Mouse (Mus musculus) c-Kit-positive CD71-negative TER-119-negative erythroid progenitor cells, embryonic 14.5 days (primary cell): ENCODE data around the gene Lcn5.

ENCODE experiments used
- DNase-seq: peaks from one replicate; pipeline ENCODE4 v3.0.0-alpha.2; 2013; ENCODE audit warnings: low read depth

Gene Lcn5

DNA sequence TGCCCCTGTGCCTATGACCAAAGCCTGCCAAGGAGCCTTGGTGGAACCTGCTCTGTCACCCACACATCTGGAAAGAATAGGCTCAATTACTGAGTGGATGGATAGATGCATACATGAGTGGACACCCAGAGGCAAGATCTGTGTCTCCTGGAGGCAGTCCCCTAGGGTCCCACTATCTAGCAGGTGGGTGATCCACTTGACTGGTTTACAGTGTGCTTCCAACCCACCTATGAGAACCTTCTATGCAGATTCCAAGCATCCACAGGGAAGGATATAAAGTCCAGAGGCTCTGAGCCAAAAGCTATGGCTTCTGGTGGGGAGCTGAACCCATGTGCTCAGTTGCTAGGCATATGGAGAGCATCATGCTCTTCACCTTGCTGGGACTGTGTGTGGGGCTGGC, at the start of gene Lcn5:
TSS of gene Lcn5 (plus strand) at position 301 of the 400 bp plus-strand sequence.
- no peak for DNase-seq

DNA sequence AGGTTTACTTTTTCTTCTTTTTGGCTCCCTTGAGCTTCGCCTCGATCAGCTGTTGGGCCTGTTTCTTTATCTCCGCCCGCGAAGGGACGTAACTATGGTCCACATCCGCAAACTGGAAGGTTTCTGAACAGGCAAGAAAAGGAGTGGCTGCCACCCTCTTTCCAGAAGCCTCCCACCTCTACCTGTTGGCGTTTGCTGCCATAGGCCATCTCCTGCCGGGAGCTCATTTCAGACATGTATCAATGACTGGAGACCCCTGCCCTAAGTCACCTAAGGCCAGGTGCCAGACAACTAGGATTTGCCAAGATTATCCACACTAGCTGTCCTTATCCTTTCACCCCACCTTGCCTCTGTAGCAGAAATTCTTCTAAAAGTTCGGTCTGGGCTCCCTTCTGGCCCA, 49.1 kb upstream of the Lcn5 start:
- DNase-seq, result no peak

- no peak for DNase-seq
These were observed 41.4 kb upstream of the Lcn5 start for GRCm38 (mm10) chr2:25616398-25616797.

- DNase-seq, result no peak
These were observed 40.2 kb upstream of the Lcn5 start, which contains the start of gene Ccdc183 for GRCm38 (mm10) chr2:25617578-25617977. TSS of gene Ccdc183 (minus strand) at chr2:25617678.

- no peak for DNase-seq
These were observed 37.4 kb upstream of the Lcn5 start for GRCm38 (mm10) chr2:25620386-25620785.

GRCm38 (mm10) chr2:25620852-25621228, 36.9 kb upstream of the Lcn5 start:
- no peak for DNase-seq

- peak; percentile 59 for DNase-seq
These were observed 36.2 kb upstream of the Lcn5 start, which contains the start of gene Tmem141 for GRCm38 (mm10) chr2:25621229-25622200. TSS of gene Tmem141 (minus strand) at chr2:25622005.

- DNase-seq, result no peak
These were observed 31.8 kb upstream of the Lcn5 start for GRCm38 (mm10) chr2:25625986-25626385.

DNA sequence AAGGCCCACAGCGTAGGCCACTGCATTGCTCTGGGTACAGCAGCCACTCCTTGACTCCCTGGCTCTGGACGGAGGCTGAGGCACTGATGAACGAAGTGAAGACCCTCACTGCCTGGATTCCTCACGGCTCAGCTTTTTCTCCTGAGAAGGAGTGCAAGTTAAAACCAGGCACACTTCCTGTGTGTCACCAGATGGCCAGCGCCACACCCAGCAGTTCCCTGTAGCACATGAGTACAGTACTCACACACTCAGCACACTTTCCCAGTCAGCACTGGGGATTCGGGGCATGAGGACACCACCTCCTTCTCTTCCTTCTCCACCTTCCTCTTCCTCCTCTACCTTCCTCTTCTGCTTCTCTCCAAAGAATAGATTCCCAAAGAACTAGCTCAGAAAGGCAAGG, 29.9 kb upstream of the Lcn5 start, which contains the start of gene Fcna:
TSS of gene Fcna (minus strand) at position 220 of the 400 bp plus-strand sequence.
- no peak for DNase-seq

- DNase-seq, result no peak
These were observed 29.0 kb upstream of the Lcn5 start for GRCm38 (mm10) chr2:25628738-25629137.

DNA sequence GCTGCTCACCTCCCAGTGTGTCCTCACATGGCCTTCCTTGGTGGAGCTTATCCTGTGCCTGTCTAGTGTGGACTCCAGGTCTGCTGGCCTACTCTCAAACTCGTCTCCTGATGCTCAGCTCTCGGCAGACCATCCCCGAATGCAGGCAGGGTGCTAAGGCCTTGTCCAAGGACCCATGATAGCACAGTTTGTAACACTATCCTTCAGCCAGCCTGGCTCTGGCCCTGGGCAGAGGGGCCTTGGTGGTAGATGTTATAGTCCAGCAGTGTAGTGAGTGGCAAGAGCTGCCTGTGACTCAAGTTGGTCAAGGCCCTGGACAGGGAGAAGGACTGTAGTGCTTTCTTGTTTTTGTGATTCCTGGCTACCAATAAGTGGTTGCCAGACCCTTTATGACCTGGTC, 24.1 kb upstream of the Lcn5 start:
- no peak for DNase-seq

DNA sequence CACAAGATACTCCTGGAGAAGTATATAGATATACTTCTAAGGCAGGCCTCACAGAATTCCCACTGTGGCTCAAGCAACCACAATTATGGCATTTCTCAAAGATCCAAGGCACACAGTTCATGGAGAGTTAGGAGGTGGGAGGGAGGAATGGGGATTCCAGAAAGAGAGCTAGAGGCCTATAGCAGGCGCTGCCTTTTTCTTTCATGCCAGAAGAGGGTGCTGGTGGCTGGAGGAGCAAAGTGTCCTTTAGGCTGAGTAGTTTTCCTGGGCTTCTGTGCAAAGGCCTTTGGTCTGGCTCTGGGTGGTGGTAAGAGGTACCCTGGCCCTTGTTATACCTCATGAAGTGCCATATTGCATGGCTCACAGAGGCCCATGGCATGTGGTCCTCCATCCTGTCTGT, 23.7 kb upstream of the Lcn5 start:
- no peak for DNase-seq

DNA sequence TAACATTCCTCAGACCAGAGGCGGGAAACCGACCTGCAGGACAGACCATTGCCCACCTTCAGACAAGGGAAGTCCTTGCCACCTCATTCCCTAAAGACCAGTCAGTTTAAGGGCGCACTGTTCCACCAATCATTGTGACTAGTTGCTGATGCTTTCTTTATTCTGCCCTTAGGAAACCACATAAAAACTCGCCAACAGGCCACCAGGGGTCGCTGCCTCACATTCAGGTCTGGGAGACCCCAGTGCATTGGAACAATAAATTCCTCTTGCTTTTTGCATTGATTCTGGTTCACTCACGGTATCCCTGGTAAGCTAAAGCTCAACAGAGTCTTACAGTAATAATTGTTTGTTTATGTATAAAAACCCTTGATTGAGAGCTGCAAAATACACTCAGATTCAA, 17.9 kb upstream of the Lcn5 start:
- peak; percentile 43 for DNase-seq

DNA sequence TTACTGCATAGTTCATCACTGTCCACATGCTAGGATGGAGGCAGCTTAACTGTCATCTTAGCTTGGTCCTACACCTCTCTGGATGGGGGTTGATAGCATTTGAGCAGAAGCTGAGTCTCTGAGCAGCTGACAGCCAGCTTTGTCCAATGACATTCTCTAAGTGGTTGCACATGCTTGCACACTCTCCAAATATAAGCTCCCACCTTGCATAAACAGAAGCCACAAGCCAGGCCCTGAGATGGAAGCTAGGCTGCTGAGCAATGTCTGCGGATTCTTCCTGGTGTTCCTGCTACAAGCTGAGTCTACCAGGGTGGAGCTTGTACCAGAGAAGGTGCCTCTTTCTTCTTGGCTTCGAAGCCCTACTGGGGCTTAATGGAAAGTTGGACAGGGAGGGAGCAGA, 4.8 kb upstream of the Lcn5 start, which contains the start of gene Lcn8:
TSS of gene Lcn8 (plus strand) at position 219 of the 400 bp plus-strand sequence.
- DNase-seq, result no peak

GRCm38 (mm10) chr2:25654502-25654901, 3.2 kb upstream of the Lcn5 start:
- DNase-seq, result no peak

DNA sequence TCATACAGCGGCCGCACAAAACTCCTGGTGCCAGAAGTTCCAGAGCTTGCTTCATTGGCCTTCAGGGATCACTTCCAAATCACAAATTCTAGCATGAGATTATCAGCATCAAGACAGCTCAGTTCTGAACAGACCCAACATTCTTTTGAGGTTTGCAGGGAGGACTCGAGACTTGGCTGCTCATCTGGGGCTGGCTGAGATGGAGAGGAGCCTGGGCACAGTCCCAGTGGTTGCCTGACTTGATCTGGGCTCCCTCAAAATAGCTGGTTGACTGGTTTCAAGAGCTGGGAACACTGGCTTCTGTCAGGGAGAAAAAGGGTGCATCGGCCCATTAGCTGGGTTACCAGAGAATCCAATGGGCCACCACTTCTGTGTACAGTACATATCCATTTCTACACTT, 1.1 kb upstream of the Lcn5 start:
- DNase-seq, result no peak

GRCm38 (mm10) chr2:25657246-25657645, 506 bp upstream of the Lcn5 start:
- no peak for DNase-seq

- DNase-seq, result no peak
These were observed 2.5 kb downstream of the Lcn5 start for GRCm38 (mm10) chr2:25660279-25660678.

DNA sequence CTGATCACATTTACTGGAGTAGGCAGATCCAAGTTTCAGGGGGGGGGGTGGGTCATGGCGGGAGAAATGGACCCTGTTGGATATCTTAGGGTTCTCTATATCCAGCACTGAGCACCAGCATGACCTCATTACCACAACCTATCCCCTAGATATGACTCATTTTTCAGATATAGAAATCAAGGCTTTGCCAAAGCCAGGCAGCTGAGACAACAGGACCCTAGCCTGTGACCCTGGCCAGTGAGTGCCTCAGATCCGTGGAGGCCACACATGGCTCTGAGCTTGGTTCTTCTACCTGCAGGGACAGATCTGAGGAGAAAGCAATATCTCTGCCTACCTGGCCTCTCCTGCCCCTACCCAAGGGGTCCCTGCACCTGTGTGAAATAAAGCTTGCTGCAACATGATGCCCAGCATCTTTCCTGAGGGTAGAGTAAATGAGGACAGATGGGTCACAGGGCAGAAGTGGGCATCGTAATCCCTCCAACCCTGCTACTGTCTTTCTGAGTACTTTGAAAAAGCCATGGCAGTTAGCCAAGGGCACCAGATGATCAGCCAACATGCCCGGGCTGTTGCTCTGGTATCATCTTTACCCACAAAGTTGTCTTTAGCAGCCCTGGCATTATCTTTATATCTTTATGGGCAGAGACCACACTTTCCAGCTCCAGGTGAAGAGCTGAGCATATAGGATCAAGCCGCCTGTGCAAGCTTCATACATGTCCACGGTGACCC, 3.7 kb downstream of the Lcn5 start:
- DNase-seq, result no peak

DNA sequence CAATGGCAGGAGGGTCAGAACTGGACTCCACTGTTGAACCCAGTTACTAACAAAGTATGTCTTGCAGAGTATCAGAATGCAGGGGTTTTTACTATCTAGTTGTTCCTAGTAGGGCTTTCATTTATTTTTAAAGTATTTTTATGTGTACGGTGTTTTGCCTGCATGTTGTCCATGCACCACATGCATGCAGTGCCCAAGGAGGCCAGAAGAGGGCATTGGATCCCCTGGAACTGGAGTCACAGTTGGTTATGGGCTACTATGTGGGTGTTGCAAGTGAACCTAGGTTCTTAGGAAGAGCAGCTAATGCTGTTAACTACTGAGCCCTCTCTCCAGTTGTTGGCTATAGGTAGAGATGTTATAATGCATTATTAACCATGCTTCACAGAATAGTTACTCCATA, 5.8 kb downstream of the Lcn5 start:
- peak; percentile 30 for DNase-seq

GRCm38 (mm10) chr2:25664125-25664524, 6.4 kb downstream of the Lcn5 start:
- no peak for DNase-seq

DNA sequence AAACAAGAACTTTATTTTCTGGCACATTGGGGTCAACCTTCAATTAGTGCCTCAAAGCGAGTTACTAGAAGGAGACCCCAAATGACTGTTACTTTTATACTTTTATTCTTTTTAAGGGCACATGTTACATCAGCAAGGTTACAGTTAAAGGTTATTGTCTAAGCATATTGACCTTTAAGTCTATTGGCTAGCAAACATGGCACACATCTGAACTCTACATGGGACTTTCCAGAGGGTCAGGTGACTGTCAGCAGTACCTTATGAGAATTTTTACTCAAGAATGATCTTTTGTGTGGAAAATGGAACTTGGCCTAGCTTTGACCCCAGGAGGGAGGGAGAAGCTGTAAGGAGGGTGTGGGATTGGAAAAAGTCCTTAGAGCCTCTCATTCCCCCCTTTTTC, 8.8 kb downstream of the Lcn5 start:
- DNase-seq, result no peak

- DNase-seq, result no peak
These were observed 18.7 kb downstream of the Lcn5 start, which contains the start of gene Lcn6 for GRCm38 (mm10) chr2:25676486-25676885. TSS of gene Lcn6 (plus strand) at chr2:25676786.
